Mouse (Mus musculus): ENCODE measurements around the gene 8030411F24Rik. TPM values are rescaled to one million over a fixed set of nuclear protein-coding genes. Genes with fewer than 3 reads are reported as not detected.
"Not testable (repeated sequence)": the region's sequence is repeated elsewhere in the genome, so short reads cannot be mapped to it uniquely, and the experiment has no call there.

The 8030411F24Rik gene
- 0.88 and 1.3 TPM in 2 replicates for polyA plus RNA-seq (2015; fragmentation: Nextera tagmentation; extraction: Ambion mirVana)

DNA sequence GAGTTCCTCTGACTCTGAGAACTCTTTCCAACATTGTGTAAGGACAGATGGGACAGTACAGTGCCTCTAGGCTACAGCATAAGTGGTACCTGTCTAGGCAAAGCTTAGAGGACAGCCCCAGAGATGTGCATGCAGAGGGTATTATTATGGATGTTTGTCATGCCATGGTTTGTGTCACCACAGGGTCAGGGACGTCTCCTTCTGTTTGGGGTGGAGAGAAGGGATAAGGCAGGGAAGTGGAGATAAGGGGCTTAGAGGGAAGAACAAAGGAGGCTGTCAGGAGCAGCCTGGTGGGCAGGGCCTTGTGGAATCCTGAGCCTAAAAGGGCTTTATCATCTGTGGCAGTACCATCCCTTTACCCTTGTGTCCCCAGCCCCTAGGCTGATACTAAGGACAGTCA is at the start of gene 8030411F24Rik:
TSS of gene 8030411F24Rik (plus strand) at position 301 of the 400 bp plus-strand sequence.
- H3K36me3 ChIP-seq: no peaks in the 10 kb centered on the region
- no peak within 1 kb of the TSS for H3K4me2 ChIP-seq (replicated peaks)
- ATAC-seq (ENCODE audit: insufficient number of reproducible peaks, low FRiP score, low TSS enrichment, low read depth): no peak
- no peaks in the 10 kb centered on the region for H3K9me3 ChIP-seq (replicated peaks)
- H3K9ac ChIP-seq: no peak within 1 kb of the TSS
- no peak within 1 kb of the TSS for H3K4me3 ChIP-seq (replicated peaks)
- H3K27me3 ChIP-seq: no peaks in the 10 kb centered on the region
- 0% methylated on average over 1 of the region's 1 CpGs for WGBS
- no peak within 1 kb of the TSS for H3K27ac ChIP-seq (replicated peaks)
- no peaks in the 10 kb centered on the region for H3K4me1 ChIP-seq

DNA sequence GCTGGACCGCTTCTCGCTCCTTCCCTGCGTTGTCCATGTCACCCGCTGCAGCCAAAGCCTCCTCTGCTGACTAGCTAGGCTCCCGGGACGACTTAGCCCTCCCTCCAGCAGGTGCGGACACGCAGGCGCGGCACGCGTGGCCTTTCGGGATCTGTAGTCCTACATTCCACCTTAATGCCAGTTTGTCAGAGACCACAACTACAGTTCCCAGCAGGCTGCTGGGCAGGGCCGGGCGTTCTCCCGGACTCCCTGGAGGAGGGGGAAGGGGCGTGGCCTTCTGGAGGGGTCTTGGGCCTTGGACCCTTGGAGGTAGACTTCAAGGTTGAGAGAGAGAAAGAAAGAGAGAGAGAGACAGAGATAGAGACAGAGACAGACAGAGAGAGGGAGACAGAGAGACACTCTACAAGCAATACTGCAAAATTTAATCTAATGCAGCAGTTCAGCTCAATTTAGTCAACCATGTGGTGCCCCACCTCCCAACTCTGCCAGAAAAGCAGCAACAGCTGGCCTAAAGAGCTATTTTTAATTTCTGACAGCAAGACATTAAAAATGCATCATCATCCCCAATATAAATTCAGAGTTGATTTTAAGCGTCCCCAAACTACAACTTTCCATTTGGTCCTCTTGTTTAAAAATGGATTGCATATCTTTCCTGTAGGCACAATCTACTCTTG is 49.3 kb upstream of the 8030411F24Rik start, which contains the start of gene Napb:
TSS of gene Napb (minus strand) at position 141 of the 674 bp plus-strand sequence.
- 3% methylated on average over 18 of the region's 18 CpGs for WGBS
- ATAC-seq (ENCODE audit: insufficient number of reproducible peaks, low FRiP score, low TSS enrichment, low read depth): peak; percentile 99

DNA sequence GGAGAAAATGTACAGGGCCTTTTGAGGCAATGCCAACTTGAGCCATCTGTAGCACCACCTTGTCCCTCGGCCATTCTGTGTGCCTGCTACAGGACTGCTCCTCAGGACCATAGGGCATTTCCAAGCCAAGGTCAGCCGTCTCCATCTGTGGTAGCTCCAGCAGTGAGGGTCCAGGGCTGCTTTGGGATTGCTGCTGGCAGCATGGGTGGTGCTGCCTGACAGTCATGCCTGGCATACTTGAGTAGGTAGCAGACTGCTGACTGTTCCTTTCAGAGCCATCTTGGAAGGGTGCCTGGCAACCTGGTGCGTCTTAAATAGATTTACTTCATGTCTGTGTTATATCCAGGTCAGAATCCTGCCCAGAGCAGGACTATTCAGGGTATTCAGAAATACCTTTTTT is 38.8 kb upstream of the 8030411F24Rik start:
- 76% methylated on average over 3 of the region's 3 CpGs for WGBS
- Histone ChIP-seq H3K36me3 (no peaks in the 10 kb centered on the region), H3K27me3 (no peaks in the 10 kb centered on the region), H3K9me3 (replicated peaks) (no peaks in the 10 kb centered on the region), H3K4me3 (replicated peaks) (no peak overlapping the region), H3K9ac (no peak overlapping the region), H3K27ac (replicated peaks) (no peak overlapping the region), H3K4me2 (replicated peaks) (no peak overlapping the region), H3K4me1 (no peaks in the 10 kb centered on the region)
- no peak for ATAC-seq (ENCODE audit: insufficient number of reproducible peaks, low FRiP score, low TSS enrichment, low read depth)

More for the DNA sequence above, 49.3 kb upstream of the 8030411F24Rik start, which contains the start of gene Napb:
- H3K27ac ChIP-seq (replicated peaks): peak within 1 kb of the TSS; percentile 65
- peaks cover 13% of the 10 kb centered on the region; the same call in 1 of the 2 replicates for H3K4me1 ChIP-seq
- H3K27me3 ChIP-seq: no peaks in the 10 kb centered on the region
- peak within 1 kb of the TSS; percentile 87 for H3K4me2 ChIP-seq (replicated peaks)
- no peaks in the 10 kb centered on the region for H3K36me3 ChIP-seq
- peak within 1 kb of the TSS; percentile 72 for H3K9ac ChIP-seq
- H3K9me3 ChIP-seq (replicated peaks): no peaks in the 10 kb centered on the region
- H3K4me3 ChIP-seq (replicated peaks): peak within 1 kb of the TSS; percentile 77

DNA sequence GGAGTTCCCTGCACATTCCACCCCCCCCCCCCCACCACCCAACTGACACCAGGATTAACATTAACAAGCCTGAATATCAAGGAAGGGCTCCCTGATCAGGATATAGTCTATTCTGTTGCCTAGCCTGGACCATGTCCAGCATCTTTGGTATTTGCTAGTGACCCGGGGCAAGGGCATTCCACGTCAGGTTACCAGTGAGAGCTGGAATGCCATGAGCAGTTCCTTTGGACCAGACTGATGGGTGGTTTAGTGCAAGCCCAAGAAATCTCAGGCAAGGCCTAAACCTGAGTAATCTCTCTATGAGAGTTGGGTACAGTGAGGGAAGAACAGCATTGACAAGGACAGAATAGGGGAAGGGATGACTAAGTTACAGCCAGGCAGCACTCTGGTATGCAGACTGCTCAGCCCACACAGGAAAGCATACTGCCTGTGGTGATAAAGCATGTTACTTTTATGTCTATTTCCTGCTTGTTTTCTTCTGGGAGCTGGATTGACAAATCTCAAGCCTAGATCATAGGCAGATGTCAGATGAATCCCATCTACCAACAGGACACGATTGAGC is 37.9 kb upstream of the 8030411F24Rik start:
- no peaks in the 10 kb centered on the region for H3K9me3 ChIP-seq (replicated peaks)
- ATAC-seq (ENCODE audit: insufficient number of reproducible peaks, low FRiP score, low TSS enrichment, low read depth): no peak
- no peak overlapping the region for H3K27ac ChIP-seq (replicated peaks)
- WGBS: 71% methylated on average over 3 of the region's 3 CpGs
- no peaks in the 10 kb centered on the region for H3K36me3 ChIP-seq
- H3K4me3 ChIP-seq (replicated peaks): no peak overlapping the region
- no peaks in the 10 kb centered on the region for H3K27me3 ChIP-seq
- no peak overlapping the region for H3K9ac ChIP-seq
- H3K4me2 ChIP-seq (replicated peaks): no peak overlapping the region
- H3K4me1 ChIP-seq: no peaks in the 10 kb centered on the region

DNA sequence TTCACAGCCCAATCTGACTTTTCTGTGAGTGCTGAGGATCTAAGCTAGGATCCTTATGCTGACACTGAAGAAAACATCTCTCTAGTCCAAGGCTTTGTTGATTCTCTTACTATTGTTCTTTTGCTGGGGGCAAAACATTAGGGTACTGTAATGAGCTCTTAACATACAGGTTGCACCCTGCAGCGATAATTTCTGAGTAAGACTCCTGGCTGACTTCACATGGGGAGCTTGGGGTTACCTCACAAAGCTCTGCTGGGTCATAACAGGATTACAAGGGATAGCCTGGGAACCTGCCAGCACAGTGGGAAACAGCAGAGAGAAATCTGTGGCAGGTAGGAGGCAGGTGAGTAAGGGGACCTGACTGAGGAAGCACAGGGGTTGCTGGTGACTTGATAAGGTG is 31.8 kb upstream of the 8030411F24Rik start, which contains the start of gene Cstl1:
TSS of gene Cstl1 (plus strand) at position 301 of the 400 bp plus-strand sequence.
- Histone ChIP-seq H3K4me3 (replicated peaks) (no peak within 1 kb of the TSS), H3K4me1 (no peaks in the 10 kb centered on the region), H3K9me3 (replicated peaks) (no peaks in the 10 kb centered on the region), H3K27me3 (no peaks in the 10 kb centered on the region), H3K4me2 (replicated peaks) (no peak within 1 kb of the TSS), H3K36me3 (no peaks in the 10 kb centered on the region), H3K9ac (no peak within 1 kb of the TSS), H3K27ac (replicated peaks) (no peak within 1 kb of the TSS)
- ATAC-seq (ENCODE audit: insufficient number of reproducible peaks, low FRiP score, low TSS enrichment, low read depth): no peak
- 77% methylated on average over 1 of the region's 1 CpGs for WGBS

DNA sequence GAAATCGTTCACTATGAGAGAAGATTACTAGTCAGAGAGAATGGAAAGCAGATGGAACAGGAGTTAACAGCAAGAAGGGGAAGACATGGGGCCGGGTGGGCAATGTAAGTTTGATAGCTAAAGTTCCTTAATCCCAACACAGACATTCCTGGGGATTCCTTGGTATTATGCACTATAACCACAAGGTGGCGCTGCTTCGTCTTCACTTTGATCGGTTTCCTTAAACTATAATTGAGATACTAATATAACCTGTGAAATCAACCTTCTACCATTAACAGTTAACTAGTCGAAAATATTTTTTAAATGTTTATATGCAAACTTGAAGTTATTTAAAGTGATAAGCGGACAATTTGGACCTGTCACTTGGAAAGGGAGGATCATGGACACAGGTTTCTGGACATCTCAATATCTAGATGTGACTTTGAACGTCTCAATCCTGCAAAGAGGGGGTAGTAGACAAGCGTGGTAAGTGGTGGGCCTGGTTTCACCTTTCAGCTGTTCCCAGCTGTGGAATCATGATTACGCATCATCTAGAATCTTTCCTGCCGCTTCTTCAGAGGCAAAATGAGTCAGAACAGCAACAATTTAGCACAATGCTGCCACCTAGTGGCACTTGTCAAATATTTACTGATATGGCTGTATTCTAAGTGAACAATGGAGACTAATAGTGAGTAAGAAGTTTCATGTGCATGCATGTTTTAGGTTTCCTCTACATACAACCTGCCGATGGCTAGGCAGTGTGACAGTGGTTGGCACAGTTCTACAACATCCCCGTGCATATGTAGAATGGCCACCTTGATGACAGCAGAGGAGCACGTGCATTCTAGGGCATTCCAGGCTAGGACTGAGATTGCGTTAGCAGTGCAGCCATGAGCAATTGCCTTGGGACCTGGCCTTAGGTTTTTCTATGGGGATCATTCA is 29.7 kb upstream of the 8030411F24Rik start:
- Histone ChIP-seq H3K9ac (no peak overlapping the region), H3K4me1 (no peaks in the 10 kb centered on the region), H3K36me3 (no peaks in the 10 kb centered on the region), H3K27ac (replicated peaks) (no peak overlapping the region), H3K4me2 (replicated peaks) (peak overlapping the region; percentile 61), H3K27me3 (no peaks in the 10 kb centered on the region), H3K4me3 (replicated peaks) (peak overlapping the region; percentile 31), H3K9me3 (replicated peaks) (no peaks in the 10 kb centered on the region)
- WGBS: 15% methylated on average over 15 of the region's 15 CpGs
- no peak; the same call in 1 of the 2 replicates for ATAC-seq (ENCODE audit: insufficient number of reproducible peaks, low FRiP score, low TSS enrichment, low read depth)

DNA sequence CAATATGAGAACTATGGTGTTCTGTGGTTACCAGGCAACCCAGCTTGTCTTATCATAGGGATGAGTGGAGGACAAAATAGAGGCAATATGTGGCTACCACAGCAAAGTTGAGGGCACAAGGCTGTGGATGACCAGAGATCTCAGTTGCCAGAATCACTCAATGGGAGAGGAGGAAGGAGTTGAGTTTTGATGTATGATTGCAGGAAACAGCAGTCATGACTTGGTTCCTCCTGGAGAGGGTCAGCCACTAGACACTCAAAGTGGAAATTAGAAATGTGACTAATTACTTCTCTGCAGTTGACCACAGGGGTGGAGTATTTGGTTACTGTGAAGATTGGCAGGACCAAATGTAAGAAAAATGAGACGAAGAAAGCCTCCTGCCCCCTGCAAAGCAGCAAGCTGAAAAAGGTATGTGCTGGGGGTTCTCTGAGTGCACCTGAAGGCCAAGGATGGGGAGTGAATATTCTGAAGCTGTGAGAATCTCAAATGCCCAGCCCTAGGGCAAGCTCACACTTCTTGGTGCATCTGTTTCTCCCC is 27.4 kb upstream of the 8030411F24Rik start:
- WGBS: 39% methylated on average over 1 of the region's 1 CpGs
- H3K4me3 ChIP-seq (replicated peaks): no peak overlapping the region
- no peak for ATAC-seq (ENCODE audit: insufficient number of reproducible peaks, low FRiP score, low TSS enrichment, low read depth)
- no peaks in the 10 kb centered on the region for H3K27me3 ChIP-seq
- no peaks in the 10 kb centered on the region for H3K9me3 ChIP-seq (replicated peaks)
- H3K36me3 ChIP-seq: no peaks in the 10 kb centered on the region
- no peaks in the 10 kb centered on the region for H3K4me1 ChIP-seq
- H3K27ac ChIP-seq (replicated peaks): no peak overlapping the region
- H3K9ac ChIP-seq: no peak overlapping the region
- no peak overlapping the region for H3K4me2 ChIP-seq (replicated peaks)

DNA sequence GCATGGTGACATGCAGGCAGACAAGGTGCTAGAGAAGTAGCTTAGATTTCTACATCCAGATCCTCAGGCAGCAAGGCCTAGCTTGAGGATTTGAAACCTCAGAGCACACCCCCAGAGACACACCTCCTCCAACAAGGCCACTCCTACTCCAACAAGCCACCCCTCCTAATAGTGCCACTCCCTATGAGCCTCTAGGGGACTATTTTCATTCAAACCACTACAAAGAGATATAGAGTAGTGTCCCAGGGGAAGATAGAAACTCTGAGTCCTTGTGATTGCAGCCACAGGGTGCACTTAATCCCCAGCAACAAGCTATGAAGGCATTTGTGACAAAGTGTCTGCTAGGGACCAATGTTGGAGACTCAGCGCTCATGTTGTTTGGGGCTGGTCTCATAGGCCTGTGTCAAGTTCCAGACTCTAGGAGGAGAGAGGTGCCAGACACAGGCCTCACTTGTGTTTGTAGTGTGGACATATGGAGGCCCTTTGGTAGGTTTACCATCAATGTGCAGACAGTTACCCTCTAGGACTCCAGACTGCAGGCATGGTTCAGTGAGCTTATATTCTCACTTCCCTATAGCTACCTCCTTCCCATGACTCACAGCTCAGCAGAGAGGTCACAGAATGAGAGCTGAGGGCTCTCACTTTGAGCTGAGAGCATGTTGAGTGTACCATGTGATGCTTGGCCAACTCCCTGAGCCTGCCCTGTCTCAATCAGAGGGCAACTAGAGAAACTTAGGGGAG is 18.0 kb upstream of the 8030411F24Rik start:
- H3K36me3 ChIP-seq: no peaks in the 10 kb centered on the region
- no peaks in the 10 kb centered on the region for H3K9me3 ChIP-seq (replicated peaks)
- H3K4me2 ChIP-seq (replicated peaks): no peak overlapping the region
- no peaks in the 10 kb centered on the region for H3K27me3 ChIP-seq
- WGBS: 96% methylated on average over 1 of the region's 1 CpGs
- H3K4me1 ChIP-seq: no peaks in the 10 kb centered on the region
- no peak overlapping the region for H3K27ac ChIP-seq (replicated peaks)
- no peak overlapping the region for H3K9ac ChIP-seq
- ATAC-seq (ENCODE audit: insufficient number of reproducible peaks, low FRiP score, low TSS enrichment, low read depth): no peak
- no peak overlapping the region for H3K4me3 ChIP-seq (replicated peaks)

DNA sequence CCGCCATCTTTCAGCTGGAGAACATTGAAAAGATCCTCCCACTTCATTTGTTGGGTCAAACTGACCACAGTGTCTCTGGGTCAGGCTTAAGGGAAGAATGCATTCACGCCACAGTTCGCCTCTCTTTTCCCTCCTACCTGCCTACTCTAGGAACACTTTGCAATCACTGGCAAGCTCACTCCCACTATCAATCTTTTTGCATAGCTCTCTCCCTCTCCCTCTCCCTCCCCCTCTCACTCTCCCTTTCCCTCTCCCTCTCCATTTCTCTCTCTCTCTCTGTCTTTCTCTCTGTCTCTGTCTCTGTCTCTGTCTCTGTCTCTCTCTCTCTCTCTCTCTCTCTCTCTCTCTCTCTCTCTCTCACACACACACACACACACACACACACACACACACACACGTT is 10.4 kb upstream of the 8030411F24Rik start, which contains the start of gene Cst11:
TSS of gene Cst11 (minus strand) at position 101 of the 400 bp plus-strand sequence.
- H3K4me3 ChIP-seq (replicated peaks); ATAC-seq (ENCODE audit: insufficient number of reproducible peaks, low FRiP score, low TSS enrichment, low read depth); H3K36me3 ChIP-seq; H3K4me1 ChIP-seq; H3K9ac ChIP-seq; H3K27me3 ChIP-seq; H3K9me3 ChIP-seq (replicated peaks); H3K4me2 ChIP-seq (replicated peaks); H3K27ac ChIP-seq (replicated peaks): not testable (repeated sequence)
- WGBS: 83% methylated on average over 4 of the region's 4 CpGs

DNA sequence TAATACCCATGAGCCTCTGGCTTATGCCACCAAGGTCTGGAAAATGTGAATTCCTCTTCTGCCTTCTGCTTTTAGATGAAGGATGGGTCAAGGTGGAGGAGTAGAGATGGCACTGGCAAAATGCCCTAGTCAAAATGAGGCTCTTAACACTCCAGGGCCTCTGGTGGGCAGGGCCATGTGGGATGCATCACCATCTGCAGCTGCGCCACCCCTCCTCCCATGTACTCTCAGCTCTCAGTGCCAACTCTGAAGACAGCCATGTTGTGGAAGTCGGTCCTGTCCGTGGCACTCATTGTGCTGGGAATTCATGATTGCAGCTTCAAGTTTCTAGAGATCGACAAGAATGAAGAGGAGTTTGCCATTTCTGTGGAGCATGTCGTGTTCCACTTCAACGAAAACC is 7.3 kb downstream of the 8030411F24Rik start, which contains the start of gene Cst12:
TSS of gene Cst12 (plus strand) at position 220 of the 400 bp plus-strand sequence.
- H3K27ac ChIP-seq (replicated peaks): no peak within 1 kb of the TSS

More for the DNA sequence above, 7.3 kb downstream of the 8030411F24Rik start, which contains the start of gene Cst12:
- Histone ChIP-seq H3K4me2 (replicated peaks) (no peak within 1 kb of the TSS), H3K4me1 (no peaks in the 10 kb centered on the region), H3K9ac (no peak within 1 kb of the TSS), H3K36me3 (no peaks in the 10 kb centered on the region), H3K9me3 (replicated peaks) (no peaks in the 10 kb centered on the region), H3K4me3 (replicated peaks) (no peak within 1 kb of the TSS), H3K27me3 (no peaks in the 10 kb centered on the region)
- ATAC-seq (ENCODE audit: insufficient number of reproducible peaks, low FRiP score, low TSS enrichment, low read depth): no peak
- 93% methylated on average over 6 of the region's 6 CpGs for WGBS

All from embryonic facial prominence, embryonic 15.5 days (tissue).